Mouse (Mus musculus) heart, postnatal 14 days (tissue): ENCODE measurements around the gene Ccdc181. TPM values are rescaled to one million over a fixed set of nuclear protein-coding genes. Genes with fewer than 3 reads are reported as not detected.
A peak's percentile ranks its signal among the peaks of the same experiment; 100 is the strongest.
"Not testable (repeated sequence)": the region's sequence is repeated elsewhere in the genome, so short reads cannot be mapped to it uniquely, and the experiment has no call there.

Source experiments
- DNase-seq, 2 experiments: peaks; one replicate each; pipeline ENCODE4 v3.0.0; 2021 to 2022
- intact Hi-C: fragments of 180-260 bp; cut with DNase I; formaldehyde crosslinking; loops from one replicate; pipeline ENCODE4 v1.15.1; 2025
- long read RNA-seq, 2 experiments: library from polyadenylated mRNA; stranded (forward); transcript quantifications; one replicate each; pipeline ENCODE4 v2.0.0; 2021
- total RNA-seq, 2 experiments: library from RNA; stranded (reverse); gene quantifications; 2 replicates each; pipeline ENCODE4 v1.2.3; 2021

Gene Ccdc181
- 1 to 10 TPM; 5.9 to 7.4 TPM for total RNA-seq
- long read RNA-seq, experiment 1, transcript Ccdc181-201 (6 exons, 1,909 nt), result major isoform, 11 of 11 reads
- long read RNA-seq, experiment 1, partial matches to known transcripts, result 0 of 11 reads
- long read RNA-seq, experiment 1, other reads (novel, unspliced or antisense), result 0 of 11 reads
- long read RNA-seq, experiment 2, transcript Ccdc181-201 (6 exons, 1,909 nt), result major isoform, 6 of 7 reads
- long read RNA-seq, experiment 2, partial matches to known transcripts, result 0 of 7 reads
- long read RNA-seq, experiment 2, other reads (novel, unspliced or antisense), result 1 of 7 reads

DNA sequence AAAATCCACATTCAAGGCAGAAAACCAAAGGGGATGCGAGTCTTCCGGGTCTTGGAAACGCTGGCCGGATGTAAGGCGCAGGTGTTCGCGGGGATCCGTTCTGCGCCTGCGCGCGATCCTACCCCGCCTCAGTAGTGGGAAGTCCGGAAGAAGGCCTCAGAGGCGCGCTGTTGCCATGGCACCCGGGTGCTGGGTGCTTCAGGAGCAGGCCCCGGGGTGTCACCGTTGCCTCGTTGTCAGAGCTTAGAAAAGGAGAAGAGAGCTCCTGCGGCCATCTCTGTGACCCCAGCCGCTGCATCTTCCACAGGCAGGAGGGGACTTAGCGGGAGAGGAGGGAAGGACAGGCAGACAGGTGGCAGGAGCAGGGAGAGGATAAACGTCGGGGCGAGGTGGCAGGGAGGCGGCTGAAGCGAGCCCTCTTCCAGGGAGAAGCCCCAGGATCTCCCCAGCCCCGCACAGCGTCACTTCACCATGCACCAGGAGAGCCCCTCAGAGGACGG is at the start of gene Ccdc181:
TSS of gene Ccdc181 (plus strand) at position 131 of the 500 bp plus-strand sequence.
- intact Hi-C loops, result no loop called here
- DNase-seq, result peak; percentile 90 to 92

DNA sequence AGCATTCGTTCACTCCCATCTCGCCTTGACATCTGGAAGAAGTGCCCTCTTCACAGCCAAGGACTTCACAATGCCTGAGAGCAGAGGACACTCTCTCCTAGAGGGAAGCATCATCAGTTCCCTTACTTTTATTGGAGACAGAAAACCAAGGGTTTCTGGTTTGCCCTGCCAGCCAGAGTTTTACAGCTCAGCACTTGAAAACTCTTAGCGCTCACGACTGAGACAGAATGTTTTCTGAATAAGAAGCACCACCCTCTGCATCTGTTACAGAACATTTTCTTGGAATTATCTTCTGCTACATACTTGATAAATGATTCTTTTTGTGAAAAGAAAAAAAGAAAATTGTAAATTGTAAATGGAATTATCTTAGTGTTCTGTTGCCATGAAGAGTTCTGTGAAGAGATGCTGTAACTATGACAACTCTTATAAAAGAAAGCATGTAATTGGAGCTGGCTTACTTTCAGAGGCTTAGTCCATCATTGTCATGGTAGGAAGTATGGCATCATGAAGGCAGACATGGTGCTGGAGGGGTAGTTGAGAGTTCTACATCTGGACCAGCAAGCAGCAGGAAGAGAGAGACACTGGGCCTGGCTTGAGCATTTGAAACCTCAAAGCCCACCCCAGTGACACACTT is 43.3 kb upstream of the Ccdc181 start:
- intact Hi-C loops, DNase-seq: not testable (repeated sequence)

DNA sequence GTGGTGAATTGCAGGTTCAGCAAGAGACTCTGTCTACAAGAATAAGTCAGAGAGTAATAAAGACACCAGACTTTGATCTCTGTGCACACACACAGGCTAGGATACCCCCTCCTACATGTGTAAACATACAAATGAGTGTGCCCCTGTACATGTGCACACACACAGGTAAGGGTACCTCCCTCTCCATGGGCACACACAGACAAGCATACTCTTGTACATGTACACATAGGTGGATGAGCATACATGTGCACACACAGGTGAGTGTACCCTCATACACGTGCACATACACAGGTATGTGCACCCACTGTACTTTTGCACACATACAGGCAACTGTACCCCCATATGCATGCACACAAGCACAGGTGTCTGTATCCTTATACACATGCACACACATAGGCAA is 41.9 kb upstream of the Ccdc181 start:
- no peak for DNase-seq
- intact Hi-C loops, result no loop called here

- intact Hi-C loops, result no loop called here
These were observed 40.3 kb upstream of the Ccdc181 start for GRCm38 (mm10) chr1:164235078-164235477.

DNA sequence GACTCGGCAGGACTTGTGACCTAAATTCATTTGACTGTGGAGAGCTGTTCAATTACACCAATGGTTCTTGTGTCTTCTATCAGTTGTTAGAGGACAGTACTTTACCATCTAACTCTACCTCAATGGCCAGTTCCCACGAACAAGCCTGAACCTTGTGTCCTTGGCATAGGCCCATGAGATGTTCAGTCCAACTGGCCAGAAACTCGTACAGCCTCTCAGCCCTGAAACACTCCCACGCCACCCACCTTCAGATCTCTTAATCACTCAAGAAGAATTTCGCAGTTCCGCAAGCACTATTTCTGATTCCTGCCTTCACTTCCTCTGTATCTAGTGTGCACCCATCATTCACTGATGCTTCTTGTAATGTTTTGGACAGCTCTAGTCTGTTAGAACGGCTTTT is 39.3 kb upstream of the Ccdc181 start:
- peak; percentile 19 to 20 for DNase-seq
- intact Hi-C loops, result no loop called here

More at GRCm38 (mm10) chr1:164235078-164235477, 40.3 kb upstream of the Ccdc181 start:
- DNase-seq, result no peak

- intact Hi-C loops, result no loop called here
- no peak for DNase-seq
These were observed 33.9 kb upstream of the Ccdc181 start for GRCm38 (mm10) chr1:164241494-164241893.

GRCm38 (mm10) chr1:164242809-164243208 is 32.6 kb upstream of the Ccdc181 start:
- intact Hi-C loops, result no loop called here
- no peak for DNase-seq

GRCm38 (mm10) chr1:164247442-164247841 is 27.9 kb upstream of the Ccdc181 start:
- intact Hi-C loops, result no loop called here
- no peak for DNase-seq

DNA sequence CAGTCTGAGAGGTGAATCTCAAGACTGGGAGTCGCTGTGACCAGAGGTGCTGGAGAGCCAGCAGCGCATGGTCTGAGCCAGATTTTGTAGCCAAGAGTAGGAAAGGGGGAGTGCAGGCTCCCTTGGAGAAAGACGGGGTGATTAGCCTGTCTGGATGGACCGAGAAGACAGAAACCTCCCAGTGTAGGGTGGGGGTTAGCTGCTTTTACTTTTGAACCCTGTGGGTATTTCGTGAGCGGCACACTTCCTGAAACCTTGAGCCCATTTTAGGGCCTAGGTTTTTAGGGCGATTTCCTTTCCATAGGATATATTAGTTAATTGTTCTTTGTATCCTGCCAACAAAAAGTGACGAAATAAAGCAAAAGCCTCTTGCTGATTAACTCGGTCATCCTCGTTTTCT is 27.4 kb upstream of the Ccdc181 start:
- intact Hi-C loops, result no loop called here
- DNase-seq, result peak in 1 of 2 experiments; percentile 34

GRCm38 (mm10) chr1:164248465-164249331 is 26.7 kb upstream of the Ccdc181 start, which contains the start of gene Slc19a2:
Gene Slc19a2 (plus strand): TSS chr1:164249046.
- intact Hi-C loops, result no loop called here
- DNase-seq, result peak; percentile 99

- intact Hi-C loops, result no loop called here
- no peak for DNase-seq
These were observed 26.1 kb upstream of the Ccdc181 start for GRCm38 (mm10) chr1:164249332-164249711.

DNA sequence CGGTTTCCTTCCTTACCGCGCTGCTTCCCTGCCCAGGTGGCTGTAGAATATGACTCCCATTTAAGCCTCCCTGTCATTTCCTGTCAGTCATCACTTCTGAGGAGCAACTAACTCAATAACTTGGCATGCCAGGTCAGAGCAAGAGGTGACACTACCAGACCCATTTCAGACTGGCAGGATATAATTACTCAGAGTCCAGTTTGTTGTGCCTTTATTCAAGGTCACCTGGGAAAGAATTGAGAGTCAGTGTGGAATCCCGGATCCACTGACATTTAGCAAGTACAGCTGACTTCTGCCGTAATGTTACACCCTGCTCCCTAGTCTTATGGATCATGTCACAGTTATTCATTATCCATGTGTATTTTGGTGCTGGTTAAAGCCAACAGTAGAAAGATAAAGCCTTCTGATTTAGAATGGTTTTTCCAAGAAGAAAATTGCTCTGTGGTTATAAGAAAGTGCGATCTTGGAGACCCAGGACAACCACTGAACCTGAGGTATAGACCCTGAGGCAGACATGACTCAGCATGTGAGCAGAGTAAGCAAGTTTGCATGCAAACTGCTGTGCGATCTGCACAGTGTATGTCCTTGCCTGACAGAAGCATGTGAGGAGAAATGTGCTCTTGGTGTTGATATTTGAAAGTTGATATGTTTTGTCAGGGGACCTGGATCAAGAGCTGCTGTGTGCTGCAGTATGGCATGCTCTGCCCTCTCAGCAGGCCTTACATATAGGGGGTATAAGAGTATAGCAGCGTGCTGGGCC is 24.8 kb upstream of the Ccdc181 start:
- no peak for DNase-seq
- intact Hi-C loops, result loop anchor here (2.0 kb wide), 1 partner anchor 22 kb away; no protein-coding TSS in a partner anchor

DNA sequence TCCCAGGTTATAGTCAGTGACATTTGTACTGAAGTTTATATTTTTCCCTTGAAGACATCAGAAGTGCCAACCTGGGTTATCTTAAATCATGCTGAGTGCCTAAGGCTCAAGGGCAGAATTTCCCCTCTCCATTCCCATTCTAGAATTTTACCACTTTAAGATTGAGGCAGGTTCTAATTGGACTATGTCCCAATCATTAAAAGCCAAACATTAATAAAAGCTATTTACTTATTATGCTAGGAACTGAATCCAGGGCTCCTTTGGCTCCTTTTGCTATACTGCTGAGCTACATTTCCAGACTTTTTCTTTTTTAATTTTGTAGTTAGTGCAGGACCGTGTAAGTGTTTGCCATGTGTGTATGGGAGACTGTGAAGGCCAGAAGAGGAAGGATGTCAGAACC is 23.9 kb upstream of the Ccdc181 start:
- intact Hi-C loops, result loop anchor here (2.0 kb wide), 1 partner anchor 21 kb away; no protein-coding TSS in a partner anchor
- DNase-seq, result no peak

DNA sequence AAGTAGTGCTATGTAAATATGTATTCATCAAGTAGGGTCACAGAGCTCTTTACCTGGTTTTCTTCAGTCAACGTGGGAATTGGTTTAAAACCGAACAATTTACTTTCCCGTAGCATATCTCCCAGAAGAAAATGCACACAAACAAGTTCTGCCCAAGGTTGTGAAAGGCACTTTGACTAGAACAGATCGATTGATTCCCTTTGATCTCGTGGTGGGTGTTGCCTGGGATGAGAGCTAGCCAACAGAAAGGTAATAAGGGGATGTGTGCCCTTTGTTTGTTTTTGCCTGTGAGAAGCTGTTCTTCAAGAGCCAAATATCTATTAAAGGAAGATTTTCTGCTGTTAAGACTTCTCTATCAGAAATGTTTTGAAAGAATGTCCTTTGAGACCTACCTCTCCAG is 22.8 kb upstream of the Ccdc181 start:
- intact Hi-C loops, result no loop called here
- DNase-seq, result no peak

DNA sequence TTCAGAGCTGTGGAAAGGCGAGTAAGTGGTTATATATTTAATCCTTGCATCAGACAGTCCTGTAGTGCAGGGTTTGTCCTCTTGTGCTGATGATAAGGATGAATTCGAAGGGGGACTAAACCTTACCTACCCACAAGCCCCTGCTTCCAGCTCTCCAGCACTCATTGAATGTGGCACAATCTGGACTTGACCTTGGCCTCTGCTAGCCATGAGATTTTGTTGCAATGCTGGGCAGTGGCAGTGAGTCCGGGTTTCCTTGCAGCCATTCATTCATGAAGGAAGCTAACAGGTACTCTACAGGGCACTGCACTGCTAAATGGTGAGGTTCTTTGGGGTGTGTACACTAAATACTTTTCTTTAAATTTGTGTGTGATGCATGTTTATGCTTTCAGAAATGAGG is 20.5 kb upstream of the Ccdc181 start:
- intact Hi-C loops, result no loop called here
- no peak for DNase-seq

DNA sequence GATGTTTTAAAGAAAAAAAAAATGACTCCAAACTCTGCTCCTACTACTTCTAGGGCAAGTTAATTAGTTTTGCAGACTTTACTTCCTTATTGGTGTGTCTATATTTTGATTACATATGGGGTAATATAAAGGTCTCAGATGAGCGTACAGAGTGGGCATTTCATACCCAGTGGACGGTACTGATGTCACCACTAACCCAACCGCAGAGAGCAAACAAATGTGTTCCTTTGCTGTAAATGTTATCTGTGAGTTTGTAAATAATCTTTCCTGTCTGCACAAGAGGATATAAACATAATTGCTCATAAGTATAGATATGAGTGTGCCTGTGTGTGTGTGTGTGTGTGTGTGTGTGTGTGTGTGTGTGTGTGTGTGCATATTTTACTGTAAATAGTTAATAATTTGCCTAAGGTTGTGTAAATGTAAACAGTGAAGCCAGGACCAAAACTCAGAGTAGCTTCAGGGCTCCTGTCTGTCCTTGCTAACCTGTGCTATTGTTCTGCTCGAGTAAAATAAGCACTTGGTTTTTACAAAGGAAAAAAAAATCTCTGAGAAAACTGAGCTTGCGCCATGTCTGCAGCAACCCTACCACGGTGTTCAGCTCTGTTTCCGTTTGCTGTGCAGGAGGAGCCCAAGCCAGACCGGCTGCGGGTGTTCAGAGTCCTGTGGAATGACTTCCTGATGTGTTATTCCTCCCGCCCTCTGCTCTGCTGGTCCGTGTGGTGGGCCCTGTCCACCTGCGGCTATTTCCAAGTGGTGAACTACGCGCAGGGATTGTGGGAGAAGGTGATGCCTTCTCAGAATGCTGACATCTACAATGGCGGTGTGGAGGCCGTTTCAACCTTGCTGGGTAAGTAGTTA is 15.0 kb upstream of the Ccdc181 start:
- intact Hi-C loops, result no loop called here
- no peak for DNase-seq

GRCm38 (mm10) chr1:164261553-164261952 is 13.8 kb upstream of the Ccdc181 start:
- DNase-seq, result no peak
- intact Hi-C loops, result no loop called here

DNA sequence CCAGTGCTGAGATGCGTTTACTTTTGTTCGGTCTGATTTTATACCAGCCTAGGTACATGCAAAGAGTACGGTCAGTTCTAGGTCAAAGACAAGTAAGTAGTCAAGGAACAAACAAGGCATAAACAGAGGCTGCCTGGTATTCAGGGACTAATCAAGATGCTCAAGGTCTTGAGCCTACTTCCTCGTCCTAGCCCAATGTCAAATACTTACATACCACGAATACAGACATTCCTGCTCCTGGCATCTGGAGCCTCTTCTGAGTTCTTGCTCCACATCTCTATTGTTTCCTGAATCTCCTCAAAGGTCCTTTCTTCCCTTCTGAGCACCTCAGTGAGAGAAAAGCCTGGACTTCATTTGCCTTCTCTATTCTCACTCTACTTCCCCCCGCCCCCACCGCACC is 4.4 kb upstream of the Ccdc181 start:
- DNase-seq, result no peak
- intact Hi-C loops, result no loop called here

DNA sequence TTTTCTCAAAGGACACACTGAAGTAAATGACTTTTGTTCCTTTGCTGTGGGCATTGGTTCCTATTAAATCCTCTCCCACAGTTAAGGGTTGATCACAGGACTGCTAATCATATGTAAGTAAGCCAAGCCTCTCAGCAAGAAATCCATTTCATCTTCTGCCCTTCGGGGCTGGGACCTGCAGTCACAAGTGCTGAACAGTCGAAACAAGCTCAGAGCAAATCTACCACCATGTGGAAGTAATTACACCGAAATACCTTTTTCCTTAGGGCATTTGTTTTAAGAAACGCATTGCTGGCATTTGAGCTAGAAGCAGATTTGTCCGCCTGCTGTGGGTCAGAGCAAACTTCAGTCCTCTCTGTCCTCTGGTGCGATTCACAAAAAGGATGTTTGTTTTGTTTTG is 1.7 kb upstream of the Ccdc181 start:
- no peak for DNase-seq
- intact Hi-C loops, result loop anchor here (2.0 kb wide), 1 partner anchor 23 kb away; no protein-coding TSS in a partner anchor
